In genomic region chr2:38048996-38049395, GRCm38 (mm10) we compare ENCODE assay signal across 27 mouse cellular contexts.
"Had no signal": no experiment of that assay in that cellular context is flagged by ENCODE, and none has a peak within 500 bp of the region (broad histone marks: within the 10 kb centered on the region; RNA-seq: fewer than 3 reads in every experiment).

No protein-coding gene starts in this region.

- H3K4me3 ChIP-seq: embryonic facial prominence, embryonic 10.5 days; embryonic facial prominence, embryonic 12.5 days; embryonic facial prominence, embryonic 13.5 days; embryonic facial prominence, embryonic 15.5 days; erythroblast, embryonic 14.5 days; forebrain, embryonic 10.5 days; forebrain, embryonic 12.5 days; forebrain, embryonic 13.5 days; forebrain, embryonic 15.5 days; gastrocnemius, adult 2 months; heart, adult 2 months had no signal

- H3K27ac ChIP-seq: embryonic facial prominence, embryonic 10.5 days; embryonic facial prominence, embryonic 12.5 days; embryonic facial prominence, embryonic 13.5 days; embryonic facial prominence, embryonic 15.5 days; forebrain, embryonic 12.5 days; forebrain, embryonic 13.5 days; forebrain, embryonic 15.5 days; gastrocnemius, adult 2 months; heart, adult 2 months had no signal

- ATAC-seq: forebrain, embryonic 13.5 days; forebrain, embryonic 14.5 days; forebrain, embryonic 15.5 days; forebrain, embryonic 16.5 days; forebrain, postnatal 0 days had no signal

- H3K9me3 ChIP-seq: embryonic facial prominence, embryonic 10.5 days; embryonic facial prominence, embryonic 12.5 days; embryonic facial prominence, embryonic 13.5 days; embryonic facial prominence, embryonic 15.5 days; forebrain, embryonic 10.5 days; forebrain, embryonic 12.5 days; forebrain, embryonic 13.5 days; forebrain, embryonic 15.5 days had no signal

- H3K27me3 ChIP-seq: embryonic facial prominence, embryonic 12.5 days; embryonic facial prominence, embryonic 13.5 days; embryonic facial prominence, embryonic 15.5 days; forebrain, embryonic 12.5 days; forebrain, embryonic 13.5 days; forebrain, embryonic 15.5 days had no signal

- DNase-seq: cerebellum, adult 8-10 months; cerebellum, adult 9-10 months; cerebellum, adult 9-11 months; cerebellum, postnatal 10 days; cerebellum, postnatal 14 days; cerebellum, postnatal 25 days; cerebellum, postnatal 36 days; embryo, embryonic 11 days; forebrain, postnatal 0 days; gastrocnemius, adult 2 months; gastrocnemius, postnatal 10 days; gastrocnemius, postnatal 14 days; gastrocnemius, postnatal 25 days; gastrocnemius, postnatal 36 days; heart, adult 18-20 months; heart, adult 2 months had no signal

- H3K4me1 ChIP-seq: embryonic facial prominence, embryonic 15.5 days had no signal

- H3K36me3 ChIP-seq: embryonic facial prominence, embryonic 10.5 days; embryonic facial prominence, embryonic 12.5 days; embryonic facial prominence, embryonic 13.5 days; embryonic facial prominence, embryonic 15.5 days; forebrain, embryonic 10.5 days; forebrain, embryonic 12.5 days; forebrain, embryonic 15.5 days had no signal
